Mouse (Mus musculus) myocyte (in vitro differentiated cells): ENCODE results near the gene Rgs13.

Experiments
- POLR2A ChIP-seq: IDR thresholded peaks from one replicate; pipeline ENCODE4 v1.6.1; 2011; ENCODE audit warnings: low read depth, mild to moderate bottlenecking, control low read depth, moderate library complexity; ENCODE audit not compliant: insufficient read length
- TCF12 ChIP-seq: IDR thresholded peaks from one replicate; pipeline ENCODE4 v1.6.1; 2011; ENCODE audit warnings: mild to moderate bottlenecking, control low read depth; ENCODE audit not compliant: poor library complexity, insufficient read depth, severe bottlenecking
- USF1 ChIP-seq: IDR thresholded peaks from one replicate; pipeline ENCODE4 v1.6.1; 2011; ENCODE audit warnings: low read depth, mild to moderate bottlenecking, control low read depth, moderate library complexity

DNA sequence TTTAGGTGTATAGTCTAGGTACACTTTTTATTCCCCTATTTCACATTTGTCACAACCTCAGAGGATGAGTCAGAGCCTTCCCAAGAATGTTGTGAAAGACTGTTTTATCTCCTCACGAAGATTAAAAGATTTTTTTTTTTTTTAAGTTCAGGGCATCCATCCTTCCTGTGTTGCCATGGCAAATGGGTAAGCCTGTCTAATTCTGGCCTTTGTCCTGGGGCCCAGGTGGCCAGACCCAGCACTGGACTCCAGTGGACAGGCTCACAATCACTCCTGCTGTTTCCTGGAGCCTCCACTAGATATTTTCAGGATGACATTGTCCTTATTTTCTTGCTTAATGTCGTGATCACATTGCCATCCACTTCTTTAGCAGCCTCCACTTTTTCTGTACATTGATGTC, 57.7 kb downstream of the Rgs13 start:
- no peak for TF ChIP-seq TCF12
- TF ChIP-seq USF1: no peak
- TF ChIP-seq POLR2A: no peak
